Mouse (Mus musculus) intestine, embryonic 14.5 days (tissue): ENCODE data around the gene Eif2b1. TPM values are rescaled to one million over a fixed set of nuclear protein-coding genes. Genes with fewer than 3 reads are reported as not detected.
"Not testable (repeated sequence)": the region's sequence is repeated elsewhere in the genome, so short reads cannot be mapped to it uniquely, and the experiment has no call there.

ENCODE experiments used
- ATAC-seq: fragments of 200-750 bp; cut with Nextera tagmentation; replicated peaks from 2 replicates; pipeline ENCODE4 v1.8.0; 2017; ENCODE audit warnings: low read depth, moderate number of reproducible peaks, moderate TSS enrichment, moderate library complexity; ENCODE audit not compliant: low FRiP score, low TSS enrichment
- DNase-seq: peaks from one replicate; pipeline ENCODE4 v3.0.0-alpha.2; 2018; ENCODE audit warnings: low spot score
- H3K27ac ChIP-seq: fragments of 300-500 bp; sonication (generic); 2 replicates; pipeline ENCODE4 v1.5.1; 2014; ENCODE audit warnings: low read depth, mild to moderate bottlenecking, control low read depth
- H3K27me3 ChIP-seq: fragments of 300-500 bp; sonication (generic); replicated peaks from 2 replicates; pipeline ENCODE4 v1.6.1; 2014; ENCODE audit warnings: low read length, control low read depth; ENCODE audit not compliant: control insufficient read depth, insufficient read depth
- H3K36me3 ChIP-seq: fragments of 300-500 bp; sonication (generic); 2 replicates; pipeline ENCODE4 v1.6.1; 2014; ENCODE audit warnings: low read length, control low read depth; ENCODE audit not compliant: control insufficient read depth, insufficient read depth
- H3K4me1 ChIP-seq: fragments of 300-500 bp; sonication (generic); replicated peaks from 2 replicates; pipeline ENCODE4 v1.6.1; 2014; ENCODE audit warnings: low read length, control low read depth, mixed read lengths; ENCODE audit not compliant: control insufficient read depth, insufficient read depth
- H3K4me2 ChIP-seq: fragments of 300-500 bp; sonication (generic); 2 replicates; pipeline ENCODE4 v1.6.1; 2014; ENCODE audit warnings: low read length
- H3K4me3 ChIP-seq: fragments of 300-500 bp; sonication (generic); 2 replicates; pipeline ENCODE4 v1.5.1; 2014; ENCODE audit warnings: low read depth, low read length, control low read depth, mixed read lengths
- H3K9ac ChIP-seq: fragments of 300-500 bp; sonication (generic); 2 replicates; pipeline ENCODE4 v1.6.1; 2014; ENCODE audit warnings: mild to moderate bottlenecking, low read length
- H3K9me3 ChIP-seq: fragments of 300-500 bp; sonication (generic); 2 replicates; pipeline ENCODE4 v1.6.1; 2016; ENCODE audit warnings: low read length, control low read depth; ENCODE audit not compliant: control insufficient read depth
- WGBS: fragments of 180-500 bp; shearing (Covaris S2); extraction: QIAGEN DNeasy Blood & Tissue Kit; methylation state at CpG from one replicate; pipeline ENCODE4 v1.1.7; 2014; 5-methylcytosine and 5-hydroxymethylcytosine counted together
- polyA plus RNA-seq: library from polyadenylated mRNA; unstranded; fragments of >200 nt; fragmentation: Nextera tagmentation; extraction: Ambion mirVana; gene quantifications from 2 replicates; pipeline ENCODE4 v1.2.1, GENCODE M21; 2014

Eif2b1 gene
- polyA plus RNA-seq, 1 experiment from 2014 or later: 99.6 TPM

GRCm38 (mm10) chr5:124604296-124604695 is 25.4 kb upstream of the Eif2b1 start:
- whole genome bisulfite sequencing: 91% methylated on average over 4 of the region's 4 CpGs
- no peak for ATAC-seq

GRCm38 (mm10) chr5:124602349-124602748 is 23.4 kb upstream of the Eif2b1 start:
- Histone ChIP-seq H3K27me3 (no peaks in the 10 kb centered on the region), H3K9ac (no peak overlapping the region), H3K27ac (no peak overlapping the region), H3K9me3 (no peaks in the 10 kb centered on the region), H3K4me3 (no peak overlapping the region), H3K36me3 (0 out of 2 replicates have a peak, but pooled peaks cover 4% of the 10 kb centered on the region), H3K4me1 (peaks cover 6% of the 10 kb centered on the region; the same call in 1 of the 2 replicates), H3K4me2 (no peak overlapping the region)
- no peak for ATAC-seq
- WGBS: 65% methylated on average over 5 of the region's 5 CpGs
- DNase-seq: peak; percentile 83

More at GRCm38 (mm10) chr5:124604296-124604695, 25.4 kb upstream of the Eif2b1 start:
- no peak overlapping the region for H3K4me2 ChIP-seq
- H3K27me3 ChIP-seq: no peaks in the 10 kb centered on the region
- no peak overlapping the region for H3K27ac ChIP-seq
- 0 out of 2 replicates have a peak, but pooled peaks cover 3% of the 10 kb centered on the region for H3K4me1 ChIP-seq
- no peak overlapping the region for H3K9ac ChIP-seq
- no peak for DNase-seq
- H3K4me3 ChIP-seq: no peak overlapping the region
- no peaks in the 10 kb centered on the region for H3K9me3 ChIP-seq
- 0 out of 2 replicates have a peak, but pooled peaks cover 4% of the 10 kb centered on the region for H3K36me3 ChIP-seq

GRCm38 (mm10) chr5:124599726-124600125 is 20.8 kb upstream of the Eif2b1 start:
- not testable (repeated sequence) for DNase-seq, H3K4me2 ChIP-seq
- 62% methylated on average over 8 of the region's 8 CpGs for WGBS

GRCm38 (mm10) chr5:124598224-124599174 is 19.6 kb upstream of the Eif2b1 start:
- Histone ChIP-seq H3K27ac (no peak overlapping the region), H3K4me3 (peak overlapping the region; percentile 78), H3K36me3 (peaks cover 31% of the 10 kb centered on the region), H3K27me3 (no peaks in the 10 kb centered on the region), H3K9me3 (no peaks in the 10 kb centered on the region), H3K4me2 (peak overlapping the region; percentile 88), H3K9ac (peak overlapping the region; percentile 54), H3K4me1 (peaks cover 6% of the 10 kb centered on the region; the same call in 1 of the 2 replicates)
- 7% methylated on average over 30 of the region's 30 CpGs for WGBS
- peak; percentile 93 for DNase-seq
- ATAC-seq: peak; percentile 100

More at GRCm38 (mm10) chr5:124599726-124600125, 20.8 kb upstream of the Eif2b1 start:
- H3K36me3 ChIP-seq: peaks cover 25% of the 10 kb centered on the region
- H3K4me1 ChIP-seq, ATAC-seq, H3K9ac ChIP-seq, H3K27me3 ChIP-seq, H3K4me3 ChIP-seq, H3K9me3 ChIP-seq, H3K27ac ChIP-seq: not testable (repeated sequence)

GRCm38 (mm10) chr5:124592768-124593167 is 13.8 kb upstream of the Eif2b1 start:
- H3K4me1 ChIP-seq: no peaks in the 10 kb centered on the region
- no peaks in the 10 kb centered on the region for H3K27me3 ChIP-seq
- WGBS: 93% methylated on average over 3 of the region's 3 CpGs
- no peak for ATAC-seq
- no peak overlapping the region for H3K4me2 ChIP-seq
- DNase-seq: no peak
- H3K4me3 ChIP-seq: no peak overlapping the region
- H3K36me3 ChIP-seq: peaks cover 71% of the 10 kb centered on the region
- no peaks in the 10 kb centered on the region for H3K9me3 ChIP-seq
- no peak overlapping the region for H3K27ac ChIP-seq
- H3K9ac ChIP-seq: no peak overlapping the region

GRCm38 (mm10) chr5:124582515-124582914 is 3.6 kb upstream of the Eif2b1 start:
- Histone ChIP-seq H3K4me3 (no peak overlapping the region), H3K4me2 (no peak overlapping the region), H3K4me1 (peaks cover 14% of the 10 kb centered on the region), H3K27ac (no peak overlapping the region), H3K27me3 (no peaks in the 10 kb centered on the region), H3K9me3 (no peaks in the 10 kb centered on the region), H3K36me3 (peaks cover 47% of the 10 kb centered on the region), H3K9ac (no peak overlapping the region)
- 93% methylated on average over 5 of the region's 5 CpGs for WGBS
- ATAC-seq (no peak), DNase-seq (no peak)

GRCm38 (mm10) chr5:124575467-124575866 is 3.5 kb downstream of the Eif2b1 start:
- ATAC-seq (no peak), DNase-seq (no peak)
- Histone ChIP-seq H3K4me1 (peaks cover 14% of the 10 kb centered on the region), H3K4me2 (no peak overlapping the region), H3K27ac (no peak overlapping the region), H3K4me3 (no peak overlapping the region), H3K27me3 (no peaks in the 10 kb centered on the region), H3K9me3 (no peaks in the 10 kb centered on the region), H3K9ac (no peak overlapping the region), H3K36me3 (peaks cover 67% of the 10 kb centered on the region)
- 76% methylated on average over 7 of the region's 7 CpGs for WGBS

GRCm38 (mm10) chr5:124571068-124571467 is 7.9 kb downstream of the Eif2b1 start:
- Histone ChIP-seq H3K4me1 (no peaks in the 10 kb centered on the region), H3K4me3 (no peak overlapping the region), H3K4me2 (no peak overlapping the region), H3K27ac (no peak overlapping the region), H3K27me3 (no peaks in the 10 kb centered on the region), H3K9me3 (no peaks in the 10 kb centered on the region), H3K36me3 (peaks cover 98% of the 10 kb centered on the region), H3K9ac (no peak overlapping the region)
- no peak for DNase-seq
- ATAC-seq: no peak
- 89% methylated on average over 12 of the region's 12 CpGs for WGBS
